Mouse (Mus musculus) right cerebral cortex, postnatal 10 days (tissue): ENCODE data around the gene Zfp827.
A peak's percentile ranks its signal among the peaks of the same experiment; 100 is the strongest.

ENCODE experiments used
- DNase-seq, 2 experiments: peaks; one replicate each; pipeline ENCODE4 v3.0.0; 2021; ENCODE audit warnings: low spot score in 2 of 2

Gene Zfp827

DNA sequence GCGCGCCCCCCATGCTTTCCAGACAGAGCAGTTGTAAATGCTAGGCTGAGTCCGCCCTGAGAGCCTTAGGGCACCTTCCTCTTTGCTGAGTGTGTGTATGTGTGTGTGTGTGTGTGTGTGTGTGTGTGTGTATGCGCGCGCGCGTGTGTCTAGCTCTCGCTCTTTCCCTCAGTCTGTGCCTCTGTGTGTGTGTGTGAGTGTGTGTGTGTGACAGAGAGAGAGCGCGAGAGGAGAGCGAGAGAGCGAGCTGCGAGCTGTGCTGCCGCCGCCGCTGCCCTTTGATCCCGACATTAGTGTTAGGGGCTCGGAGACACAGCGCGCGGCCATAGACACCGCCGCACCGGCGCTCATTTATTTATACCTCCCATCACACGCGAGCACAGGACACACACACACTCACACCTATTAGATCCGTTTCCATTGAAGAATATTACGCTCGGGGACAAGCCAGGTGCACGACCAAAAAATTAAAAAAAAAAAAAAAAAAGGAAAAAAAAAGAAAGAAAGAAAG, at the start of gene Zfp827:
Zfp827 (plus strand) TSS at position 461 of the 511 bp plus-strand sequence.
- peak; percentile 82 to 90 for DNase-seq

DNA sequence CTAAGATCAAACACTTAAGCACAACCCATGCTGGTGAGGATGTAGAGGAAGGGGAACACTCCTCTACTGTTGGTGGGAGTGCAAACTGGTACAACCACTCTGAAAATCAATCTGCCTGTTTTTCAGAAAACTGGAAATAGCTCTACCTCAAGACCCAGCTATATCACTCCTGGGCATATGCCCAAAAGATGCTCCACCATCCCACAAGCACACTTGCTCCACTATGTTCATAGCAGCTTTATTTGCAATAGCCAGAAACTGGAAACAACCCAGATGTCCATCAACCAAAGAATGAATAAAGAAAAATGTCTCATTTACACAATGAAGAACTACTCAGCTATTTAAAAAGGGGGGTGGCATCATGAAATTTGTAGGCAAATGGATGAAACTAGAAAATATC, 23.9 kb upstream of the Zfp827 start:
- no peak for DNase-seq

DNA sequence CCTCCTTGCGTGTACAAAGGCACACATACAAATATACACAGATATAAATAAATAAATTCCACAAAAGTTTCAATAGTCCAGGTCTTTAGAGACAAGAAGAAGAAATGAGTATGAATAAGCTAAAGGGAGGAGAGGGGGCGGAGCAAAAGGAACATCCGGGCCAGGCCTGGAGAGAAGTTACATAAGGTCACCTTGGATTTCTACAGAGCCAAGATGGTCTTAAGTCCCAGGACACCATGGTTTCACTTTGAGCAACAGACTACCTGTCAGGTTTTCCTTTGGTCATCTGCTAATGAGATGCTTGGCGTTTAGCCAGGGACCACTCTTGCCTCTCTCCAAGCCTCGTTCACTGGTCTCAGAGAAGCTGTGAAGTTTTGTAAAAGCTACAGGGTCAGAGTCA, 13.2 kb upstream of the Zfp827 start:
- no peak for DNase-seq

DNA sequence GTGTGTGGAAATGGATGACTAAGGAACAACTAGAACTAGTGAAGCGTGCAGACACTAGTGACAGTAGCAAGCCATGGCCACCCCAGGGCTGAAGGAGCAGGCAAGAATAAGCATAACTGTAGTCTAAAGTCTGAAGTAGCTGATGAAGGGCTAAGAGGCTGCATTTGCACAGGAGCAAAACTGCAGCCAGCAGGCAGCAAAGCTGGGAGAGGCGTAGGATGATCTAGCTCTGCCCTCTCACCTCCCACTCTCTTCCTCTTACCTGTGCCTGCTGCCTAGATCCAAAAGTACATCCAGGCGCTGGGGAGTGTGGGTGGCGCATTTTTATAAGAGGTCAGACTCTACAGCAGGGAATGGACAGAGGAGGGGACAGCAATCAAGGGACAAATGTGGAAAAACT, 12.2 kb upstream of the Zfp827 start:
- no peak for DNase-seq

DNA sequence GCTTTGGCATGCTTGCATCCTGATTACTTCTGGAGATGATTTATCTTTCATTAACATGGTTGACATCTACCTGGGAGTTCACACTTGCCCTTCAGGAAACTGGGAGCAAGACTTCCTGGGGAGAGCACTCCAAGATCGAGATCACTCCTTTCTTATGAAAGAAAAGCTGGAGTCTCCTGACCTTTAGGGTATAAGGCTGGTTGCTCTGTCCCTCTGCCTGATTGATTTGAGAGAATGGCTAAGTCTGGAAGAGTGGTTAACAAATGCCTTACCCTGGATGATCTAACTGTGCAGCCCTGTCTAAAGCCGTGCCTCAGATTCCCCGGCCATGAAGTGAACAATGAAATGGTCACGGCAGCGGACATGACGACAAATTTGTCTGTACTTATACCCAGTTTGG, 11.7 kb upstream of the Zfp827 start:
- no peak for DNase-seq

DNA sequence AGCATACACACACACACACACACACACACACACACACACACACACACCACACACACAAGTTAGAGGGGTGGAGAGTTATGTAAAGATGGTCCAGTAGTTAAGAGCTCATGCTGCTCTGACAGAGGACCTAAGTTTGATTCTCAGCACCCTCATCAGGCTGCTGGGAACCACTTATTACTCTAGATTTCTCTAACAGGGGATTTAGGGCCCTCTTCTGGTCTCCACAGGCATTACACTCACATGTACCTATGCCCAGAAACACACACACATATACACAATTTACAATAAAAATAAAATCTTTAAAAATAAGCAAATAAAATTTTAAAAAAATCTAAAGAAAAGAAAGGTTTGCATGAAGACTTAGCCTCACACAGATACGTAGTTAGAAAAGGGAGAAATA, 4.3 kb upstream of the Zfp827 start:
- no peak for DNase-seq

DNA sequence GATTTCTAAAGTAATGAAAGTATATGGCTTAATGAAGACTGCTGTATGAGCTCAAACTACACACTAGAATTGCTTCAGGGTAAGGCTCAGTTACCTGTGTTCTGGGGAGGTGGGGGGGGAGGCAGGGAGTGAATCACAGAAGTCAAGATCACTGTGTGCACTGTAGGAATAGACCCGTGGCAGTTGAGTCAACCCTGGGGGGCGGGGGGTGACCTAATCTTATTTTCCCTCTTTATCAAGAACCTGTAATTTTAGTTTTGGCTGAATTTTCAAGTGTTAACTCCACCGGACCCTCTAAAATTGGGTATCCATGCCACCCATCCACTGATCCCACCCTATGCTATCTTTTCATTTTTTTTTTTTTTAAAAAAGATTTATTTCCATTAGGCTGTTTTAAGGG, 918 bp upstream of the Zfp827 start:
- DNase-seq = no peak

DNA sequence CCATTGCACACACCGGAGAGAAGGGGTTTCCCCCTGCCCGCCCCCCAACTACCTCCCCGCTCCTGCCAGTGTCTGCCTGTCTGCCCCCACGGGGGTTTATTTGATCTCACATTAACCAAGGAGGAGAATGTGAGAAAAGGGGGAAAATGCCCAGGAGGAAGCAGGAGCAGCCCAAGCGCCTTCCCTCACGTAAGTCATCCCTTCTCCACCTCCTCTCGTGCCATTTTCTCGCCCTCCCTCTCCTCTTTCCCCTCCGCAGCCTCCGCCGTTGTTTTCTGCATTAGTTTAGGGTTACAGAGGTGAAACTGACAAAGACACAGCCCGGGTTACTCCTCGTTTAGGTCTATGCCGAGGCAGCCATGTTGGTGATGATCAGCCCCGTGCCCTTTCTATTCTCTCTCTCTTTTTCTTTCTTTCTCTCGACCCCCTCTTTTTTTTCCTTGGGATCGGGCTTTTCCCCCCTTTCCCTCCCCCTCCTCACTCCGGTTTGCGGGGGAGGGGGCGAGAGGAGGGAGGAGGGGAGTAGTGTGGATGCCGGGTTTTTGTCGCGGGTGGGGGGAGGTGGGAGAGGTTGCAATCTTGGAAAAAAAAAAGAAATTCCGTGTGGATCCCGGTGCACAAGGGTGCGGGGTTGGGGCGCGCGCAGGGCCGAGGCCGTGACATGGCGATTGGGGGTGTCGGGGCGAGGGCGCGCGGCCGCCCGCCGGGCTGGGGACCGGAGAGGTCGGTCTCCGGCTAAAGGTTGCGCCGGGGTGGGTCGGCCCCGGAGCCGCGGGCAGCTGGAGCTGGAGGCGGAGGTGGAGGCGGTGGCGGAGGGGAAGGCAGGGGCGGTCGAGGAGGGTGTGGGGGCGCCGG, 531 bp downstream of the Zfp827 start:
- DNase-seq = peak; percentile 50 to 58

DNA sequence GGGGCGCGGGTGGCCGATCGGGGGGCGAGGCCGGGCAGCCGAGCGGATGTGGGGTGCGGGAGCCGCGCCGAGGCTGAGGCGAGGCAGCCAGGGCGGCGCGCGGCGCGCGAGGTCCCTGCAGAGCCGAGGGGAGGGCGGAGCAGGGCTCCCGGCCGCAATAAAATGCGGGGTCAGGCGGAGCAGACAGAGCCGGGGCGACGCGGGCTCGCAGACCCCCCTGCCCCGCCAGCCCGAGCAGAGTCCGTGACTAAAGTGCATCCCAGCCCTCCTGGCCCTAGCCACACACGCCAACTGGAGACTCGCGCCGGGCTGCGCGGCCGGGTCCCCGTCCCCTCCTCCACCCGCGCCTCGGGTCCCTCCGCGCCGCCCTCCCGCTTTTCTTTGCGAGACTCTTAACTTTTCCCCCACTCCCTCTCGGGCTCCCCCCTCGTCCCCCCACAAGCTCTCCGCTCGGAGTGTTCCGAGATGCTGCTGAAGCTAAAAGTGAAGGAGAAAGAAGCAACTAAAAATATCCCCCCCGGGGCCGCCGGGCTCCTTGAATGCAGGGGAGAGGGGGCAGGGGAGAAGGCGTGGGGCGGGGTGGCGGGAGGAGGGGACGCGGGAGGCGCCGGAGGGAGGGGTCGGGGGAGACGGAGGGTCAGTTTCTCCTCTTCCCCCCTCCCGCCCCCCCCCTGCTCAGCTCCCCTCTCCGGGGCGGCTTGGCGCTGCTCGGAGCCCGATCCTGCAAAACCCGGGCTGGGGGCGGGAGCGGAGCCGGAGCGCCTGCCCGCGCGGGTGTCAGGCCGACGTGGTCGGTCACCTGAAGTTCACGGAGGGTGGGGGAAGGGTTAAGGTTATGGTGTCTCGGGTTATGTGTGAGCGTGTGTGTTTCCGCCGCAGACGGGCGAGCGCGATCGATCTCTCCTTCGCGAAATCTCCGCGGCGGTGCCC, 1.4 kb downstream of the Zfp827 start:
- DNase-seq = peak; percentile 82 to 84

DNA sequence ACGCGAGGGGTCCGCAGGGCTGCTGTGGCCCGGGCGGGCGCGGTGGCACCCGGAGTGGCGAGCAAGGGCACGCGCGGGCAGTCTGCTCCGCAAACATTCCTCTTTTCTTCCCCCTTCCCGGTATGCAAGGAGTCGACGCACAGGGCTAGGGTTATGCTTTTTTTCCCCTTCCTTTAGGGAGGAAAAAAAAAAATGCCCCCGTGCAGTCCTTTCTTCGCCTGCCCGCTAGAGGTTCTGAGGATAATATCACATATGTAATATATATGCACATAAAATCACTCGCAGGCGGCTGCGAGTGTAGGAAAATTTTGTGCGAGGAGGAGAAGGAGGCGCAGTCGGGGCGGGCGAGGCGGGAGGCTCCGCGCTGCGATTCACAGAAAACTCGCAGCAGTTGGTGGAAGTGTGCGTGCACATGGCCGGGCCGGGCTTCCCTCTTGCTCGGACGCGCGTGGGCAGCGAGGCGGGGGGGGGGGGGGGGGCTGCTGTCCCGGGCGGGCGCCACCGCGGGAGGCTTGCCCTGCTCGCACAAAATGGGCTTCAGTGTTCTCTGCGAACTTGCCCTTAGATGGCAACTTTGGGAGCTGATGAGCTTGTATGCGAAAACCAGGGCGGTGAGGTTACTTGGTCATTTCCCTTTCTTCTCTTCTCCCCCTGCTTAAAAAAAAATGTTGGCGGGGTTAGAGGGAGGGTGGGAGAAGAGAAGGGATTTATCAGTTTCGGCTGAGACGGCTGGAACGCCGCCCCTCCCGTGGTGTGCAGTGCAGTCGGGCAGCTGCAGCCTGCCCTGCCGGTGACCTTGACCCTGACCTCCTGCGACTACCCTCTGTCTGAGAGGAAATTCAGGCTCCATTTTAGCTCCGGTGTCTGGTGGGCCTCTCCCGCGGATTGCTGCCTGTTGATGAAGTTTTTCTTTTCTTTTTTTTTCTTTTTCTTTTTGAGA, 2.4 kb downstream of the Zfp827 start:
- DNase-seq = peak; percentile 70 to 78

DNA sequence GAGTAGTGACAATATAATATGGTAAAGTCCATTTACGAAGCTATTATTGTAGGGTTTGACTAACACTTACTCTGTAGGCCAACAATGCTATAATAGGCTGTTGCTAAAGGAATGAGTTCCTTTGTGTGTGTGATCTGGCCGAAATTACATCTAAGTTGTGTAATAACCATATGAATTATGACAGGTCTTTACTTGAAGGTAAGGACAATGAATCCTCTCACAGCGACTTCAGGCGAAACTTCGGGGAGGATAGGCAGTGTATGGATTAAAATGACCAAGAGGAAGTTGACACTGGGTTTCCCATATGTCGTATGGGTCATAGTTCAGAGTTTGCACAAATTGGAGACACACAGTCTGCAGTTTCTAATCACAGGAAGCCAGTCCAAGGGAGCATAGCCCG, 9.3 kb downstream of the Zfp827 start:
- DNase-seq = no peak

DNA sequence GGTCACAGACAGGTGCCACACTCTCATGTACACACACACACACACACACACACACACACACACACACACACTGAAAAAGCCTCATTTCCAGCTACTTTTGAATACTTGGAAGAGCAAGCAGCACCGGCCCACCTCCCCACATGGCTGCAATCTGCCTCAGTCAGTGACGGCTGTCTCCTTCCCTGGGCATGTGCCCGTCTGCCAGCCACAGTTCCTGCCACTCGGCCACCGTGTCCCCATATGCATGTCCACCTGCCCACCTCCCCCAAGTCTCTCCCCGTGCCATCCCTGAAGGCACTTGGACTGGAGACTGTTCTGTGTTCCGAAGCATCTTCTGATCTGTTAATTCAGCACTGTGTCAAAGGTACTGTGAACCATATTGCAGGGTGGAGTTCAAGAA, 9.8 kb downstream of the Zfp827 start:
- DNase-seq = peak; percentile 36 to 41

DNA sequence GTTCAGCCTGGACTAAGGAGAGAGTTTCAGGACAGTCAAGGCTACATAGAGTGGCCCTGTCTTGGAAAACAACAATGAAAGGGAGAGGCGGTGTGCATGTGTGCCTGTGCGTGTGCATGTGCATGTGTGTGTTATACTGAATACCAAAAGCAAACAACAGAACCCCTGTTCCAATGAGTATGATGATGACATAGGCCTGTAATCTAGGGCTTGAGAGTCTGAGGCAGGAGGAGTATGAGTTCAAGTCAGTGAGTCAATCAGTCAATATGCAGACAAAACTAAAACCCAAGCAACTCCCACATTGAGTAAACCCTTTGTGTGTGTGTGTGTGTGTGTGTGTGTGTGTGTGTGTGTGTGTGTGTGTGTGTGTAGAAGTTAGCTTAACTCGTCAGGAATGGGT, 13.2 kb downstream of the Zfp827 start:
- DNase-seq = no peak

DNA sequence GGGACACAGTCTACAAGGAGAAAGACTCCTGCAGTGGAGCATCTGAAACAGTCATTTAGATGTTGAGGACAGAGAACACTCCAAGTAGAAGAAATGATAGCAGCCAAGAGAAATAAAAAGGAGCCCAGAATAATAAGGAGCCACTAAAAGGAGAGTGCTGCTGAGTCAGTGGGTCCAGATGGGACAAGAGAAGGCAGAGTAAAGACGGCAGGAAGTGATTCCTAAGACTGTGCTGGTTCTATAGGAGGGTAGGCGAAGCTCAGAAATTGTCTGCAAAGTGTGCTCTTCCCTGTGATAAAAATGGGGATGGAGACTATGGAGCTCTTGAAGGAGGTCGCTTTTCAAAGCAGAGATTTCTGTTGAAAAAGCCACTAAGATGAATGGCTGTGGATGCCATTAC, 14.0 kb downstream of the Zfp827 start:
- no peak for DNase-seq

DNA sequence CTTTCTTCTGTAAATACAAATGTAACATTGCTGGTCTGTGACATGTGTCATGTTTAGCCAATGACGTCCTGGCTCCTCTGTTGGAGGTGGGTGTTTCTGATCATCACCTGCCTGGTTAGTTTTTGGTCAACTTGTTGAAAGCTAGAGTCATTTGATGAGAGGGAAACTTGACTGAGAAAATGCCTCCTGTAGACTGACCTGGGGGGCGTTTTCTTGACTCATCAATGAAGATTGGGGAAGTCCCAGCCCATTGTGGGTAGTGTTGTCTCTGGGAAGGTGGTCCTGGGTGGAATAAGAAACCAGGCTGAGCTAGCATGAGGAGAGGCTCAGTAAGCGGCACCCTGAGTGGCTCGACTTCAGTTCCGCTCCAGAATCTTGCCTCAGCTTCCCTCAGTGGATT, 16.4 kb downstream of the Zfp827 start:
- no peak for DNase-seq

DNA sequence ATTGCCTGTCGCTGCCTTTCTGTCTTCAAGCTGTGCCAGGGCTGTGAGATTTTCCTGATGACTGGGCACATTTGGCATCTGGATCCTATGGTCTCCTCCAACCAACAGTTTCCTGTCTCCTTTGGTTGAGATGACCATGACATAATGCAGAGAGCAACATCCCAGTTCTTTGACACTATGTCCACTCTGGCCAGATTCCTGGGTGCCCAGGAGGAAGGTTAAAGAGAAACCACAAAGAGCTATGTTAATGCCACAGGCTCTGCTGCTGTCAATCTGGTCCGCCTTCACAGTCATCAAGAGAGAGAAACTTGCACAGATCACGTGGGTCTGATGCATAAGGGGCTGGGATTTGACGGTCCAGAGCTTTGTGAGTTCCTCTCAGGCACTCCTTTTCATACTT, 18.4 kb downstream of the Zfp827 start:
- no peak for DNase-seq

DNA sequence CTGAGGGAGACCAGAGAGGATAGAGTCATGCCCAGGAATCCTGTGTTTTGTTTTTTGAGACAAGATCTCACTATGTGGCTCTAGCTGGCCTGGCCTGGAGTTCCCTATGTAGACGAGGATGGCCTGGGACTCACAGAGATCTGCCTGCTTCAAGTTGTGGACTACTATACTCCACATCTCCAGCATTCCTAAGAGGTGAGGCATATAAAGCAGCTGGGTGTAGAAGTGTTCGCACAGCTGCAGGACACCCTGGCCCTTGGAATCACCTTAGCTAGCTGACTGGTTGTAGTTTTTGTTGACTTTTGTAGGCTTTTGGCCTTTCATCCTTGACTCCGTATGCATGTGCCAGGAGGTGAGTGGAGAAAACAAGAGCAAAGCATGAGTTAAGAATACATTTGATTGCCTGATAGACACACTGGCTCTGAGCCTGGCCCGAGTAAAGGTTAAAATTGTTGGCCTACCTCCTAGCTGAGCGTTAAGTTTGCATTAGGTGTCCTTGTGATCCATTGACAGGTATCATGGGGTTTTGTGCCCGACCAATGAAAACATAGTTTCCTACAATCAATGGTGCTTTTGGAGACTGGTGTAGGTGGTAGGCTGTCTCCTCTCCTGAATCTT, 20.3 kb downstream of the Zfp827 start:
- no peak for DNase-seq

DNA sequence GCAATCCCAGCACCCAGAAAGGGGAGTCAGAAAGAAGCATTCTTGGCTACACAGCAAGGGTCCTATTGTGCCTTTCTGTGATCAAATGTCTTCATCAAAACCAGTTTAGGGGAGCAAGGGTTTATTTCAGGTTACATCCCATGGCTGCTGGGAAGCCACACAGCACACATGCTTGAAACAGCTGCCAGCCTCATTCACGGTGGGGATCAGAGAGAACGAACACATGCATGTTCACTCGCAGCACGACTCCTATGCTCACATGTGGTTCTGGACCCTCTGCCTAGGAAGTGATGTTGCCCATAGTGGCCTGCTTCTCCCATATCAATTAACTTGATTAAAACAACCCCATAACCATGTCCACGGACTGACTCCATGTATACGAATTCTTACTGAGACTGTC, 26.0 kb downstream of the Zfp827 start:
- DNase-seq = no peak

DNA sequence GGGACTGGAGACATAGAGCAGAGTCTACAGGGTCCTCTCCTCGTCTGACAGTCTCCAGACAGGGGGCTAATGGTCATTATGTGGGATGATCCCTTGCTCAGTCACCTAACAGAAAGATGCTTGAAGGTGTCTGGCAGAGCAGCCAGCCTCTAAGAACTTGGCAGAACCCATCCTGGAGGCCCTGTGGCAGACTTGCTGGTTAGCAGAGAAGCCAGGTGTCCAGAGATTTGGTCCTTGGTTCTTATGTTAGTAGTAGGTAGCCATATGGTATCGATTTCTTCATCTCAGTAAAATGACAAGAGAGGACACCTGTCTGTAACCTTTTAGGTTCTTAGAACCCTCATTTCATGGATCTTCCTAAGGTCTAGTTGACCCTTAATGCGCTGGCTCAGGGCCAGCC, 28.9 kb downstream of the Zfp827 start:
- DNase-seq = no peak

DNA sequence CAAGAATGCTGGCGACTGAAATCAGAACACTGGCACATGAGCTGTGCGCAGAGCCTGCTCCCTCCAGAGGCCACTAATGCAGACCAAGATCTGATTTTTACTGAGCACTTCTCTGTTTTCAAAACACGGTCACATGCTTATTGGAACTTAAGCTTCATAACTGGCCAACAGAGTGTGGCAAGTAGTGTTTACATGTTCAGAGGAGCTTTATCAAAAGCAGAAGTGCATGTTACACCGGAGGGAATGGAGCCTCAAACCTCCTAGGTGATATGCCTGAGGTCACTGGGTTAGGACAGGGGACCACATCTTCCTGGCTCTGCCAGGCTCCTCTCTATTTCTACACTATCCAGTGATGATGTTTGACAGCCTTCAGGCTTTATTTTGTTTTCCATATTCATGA, 31.1 kb downstream of the Zfp827 start:
- no peak for DNase-seq

DNA sequence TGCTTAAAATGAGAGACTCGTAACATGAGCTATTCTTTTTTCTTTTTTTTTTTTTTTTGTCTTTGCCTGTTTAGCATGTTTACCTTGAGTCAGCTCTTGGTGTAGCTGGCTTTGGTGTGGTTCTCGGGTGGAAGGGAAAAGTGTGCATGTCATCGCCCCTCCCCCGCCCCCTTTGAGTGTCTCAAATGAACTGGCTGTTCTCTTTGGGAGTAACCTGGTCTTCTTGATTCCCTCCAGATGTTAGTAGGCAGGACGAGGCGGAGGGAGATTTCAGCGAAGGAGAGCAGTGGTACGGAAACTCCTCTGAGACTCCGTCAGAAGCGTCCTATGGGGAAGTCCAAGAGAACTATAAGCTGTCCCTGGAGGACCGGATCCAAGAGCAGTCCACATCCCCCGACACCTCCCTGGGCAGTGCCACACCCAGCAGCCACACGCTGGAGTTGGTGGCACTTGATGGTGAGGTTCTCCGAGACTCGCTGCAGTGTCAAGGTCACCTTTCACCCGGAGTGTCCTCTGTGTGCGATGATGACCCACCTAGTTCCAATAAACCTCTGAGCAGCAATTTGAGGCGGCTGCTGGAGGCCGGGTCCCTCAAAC, 31.9 kb downstream of the Zfp827 start:
- no peak for DNase-seq
